Mouse (Mus musculus): ENCODE results near the gene Cep170b.
A peak's percentile ranks its signal among the peaks of the same experiment; 100 is the strongest.

The Cep170b gene

DNA sequence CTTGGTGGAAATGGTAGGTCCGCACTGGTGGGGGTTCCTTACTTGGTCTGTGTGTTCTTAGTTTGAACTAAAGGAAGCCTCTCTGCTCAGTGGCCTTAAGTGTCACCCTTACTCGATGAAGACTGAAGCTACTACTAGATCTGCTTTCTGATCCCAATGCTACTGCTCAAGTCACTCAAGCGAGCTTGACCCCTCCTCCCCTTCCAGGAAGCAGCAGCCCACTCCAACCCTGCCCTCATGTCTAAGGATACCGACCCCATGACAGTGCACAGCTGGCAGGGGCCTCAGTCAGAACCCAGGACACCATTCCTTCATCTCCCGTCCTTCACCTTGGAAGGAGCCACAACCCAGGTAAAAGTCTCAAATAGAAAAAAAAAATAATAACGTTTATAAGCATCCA lies at the start of gene Cep170b:
TSS of gene Cep170b (plus strand) at position 240 of the 400 bp plus-strand sequence.
- DNase-seq = no peak

DNA sequence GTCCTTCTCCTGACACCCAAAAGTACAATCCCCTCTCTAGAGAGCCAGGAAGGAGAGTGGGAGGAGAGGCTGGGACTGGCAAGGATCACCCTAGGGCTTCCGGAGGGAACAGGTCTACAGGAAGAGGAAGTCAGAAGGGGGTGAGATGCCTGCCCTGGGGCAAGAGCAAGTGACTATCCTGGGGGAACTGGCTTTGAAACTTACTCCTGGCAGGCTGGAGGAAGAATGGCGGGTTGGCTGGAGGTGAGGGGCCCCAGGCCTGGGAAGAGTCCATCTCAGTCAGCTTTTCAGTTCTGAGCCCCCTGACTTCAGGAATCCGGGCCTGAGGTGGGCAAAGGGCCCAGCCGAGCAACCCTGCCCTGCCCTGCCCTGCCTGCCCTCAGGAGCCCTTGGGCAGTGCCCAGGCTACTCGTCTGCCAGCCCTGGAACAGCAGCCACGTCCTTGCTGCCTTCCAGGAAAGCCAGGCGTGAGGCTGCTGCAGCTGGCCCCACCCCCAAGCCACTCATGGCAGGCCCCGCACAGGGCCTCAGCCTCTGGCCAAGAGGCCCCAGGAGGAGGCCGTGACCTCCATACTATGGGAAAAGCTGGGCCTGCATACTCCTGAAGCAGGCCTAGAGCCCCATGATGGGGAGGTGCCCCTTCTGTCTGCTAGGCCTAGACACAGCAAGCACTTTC lies 49.4 kb upstream of the Cep170b start:
- peak in 1 of 2 experiments; percentile 9 for DNase-seq

DNA sequence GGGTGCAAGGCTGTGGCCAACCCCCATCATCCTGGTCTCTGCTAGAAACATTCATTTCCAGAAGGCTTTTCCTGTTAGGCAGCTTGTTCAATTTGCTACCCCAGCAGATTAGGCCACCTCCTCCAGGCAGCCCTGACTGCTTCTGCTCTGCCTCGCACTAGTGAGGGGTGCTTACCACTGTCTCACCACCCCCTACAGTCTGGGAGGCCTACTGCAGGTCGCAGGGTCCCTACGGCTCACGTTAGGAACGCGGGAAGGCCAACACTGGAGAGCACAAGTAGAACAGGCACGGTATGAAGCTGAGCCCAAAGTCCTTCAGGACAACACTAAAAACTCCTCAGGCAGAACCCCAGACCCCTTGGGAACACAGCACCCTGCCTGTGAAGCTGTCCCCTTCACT lies 48.4 kb upstream of the Cep170b start:
- DNase-seq = no peak

DNA sequence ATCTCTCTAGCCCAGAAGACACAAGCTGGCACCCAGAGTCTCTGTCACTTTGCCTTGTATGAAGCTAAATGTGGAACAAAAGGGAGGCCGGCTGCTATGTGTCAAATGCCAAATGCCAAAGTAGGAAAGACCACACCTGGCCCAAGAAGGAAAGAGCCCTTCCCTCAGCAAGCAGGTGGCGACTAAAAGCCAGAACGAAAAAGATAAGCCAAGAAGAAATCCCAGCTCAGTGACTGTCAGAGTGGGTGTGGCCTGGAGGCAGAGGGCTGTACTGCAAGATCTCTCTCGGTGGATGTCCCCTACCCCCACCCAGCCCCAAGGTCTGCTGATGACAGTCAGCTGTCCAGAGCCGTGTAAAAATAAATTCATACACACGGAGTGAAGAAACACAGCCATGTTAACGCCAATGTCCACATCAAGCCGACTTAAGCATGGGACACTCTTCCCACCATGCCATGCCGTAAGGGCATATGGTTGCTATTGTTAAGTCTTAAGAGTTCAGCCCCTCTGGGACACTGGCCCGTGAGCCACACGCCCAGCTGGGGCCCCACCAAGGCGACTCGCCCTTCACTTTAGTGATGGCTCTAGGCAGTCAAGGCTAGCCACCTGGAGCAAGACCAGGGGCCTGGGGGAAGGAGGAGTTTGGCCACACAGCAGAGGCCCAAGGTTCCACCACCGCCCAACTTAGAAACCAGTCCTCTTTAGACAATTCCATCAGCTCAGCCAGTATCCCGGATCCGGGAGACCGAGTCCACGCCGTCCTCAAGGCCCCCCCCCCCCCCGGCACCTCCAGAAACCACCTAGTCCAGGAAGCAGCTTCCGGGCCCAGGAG lies 47.3 kb upstream of the Cep170b start:
- peak; percentile 51 to 62 for DNase-seq

DNA sequence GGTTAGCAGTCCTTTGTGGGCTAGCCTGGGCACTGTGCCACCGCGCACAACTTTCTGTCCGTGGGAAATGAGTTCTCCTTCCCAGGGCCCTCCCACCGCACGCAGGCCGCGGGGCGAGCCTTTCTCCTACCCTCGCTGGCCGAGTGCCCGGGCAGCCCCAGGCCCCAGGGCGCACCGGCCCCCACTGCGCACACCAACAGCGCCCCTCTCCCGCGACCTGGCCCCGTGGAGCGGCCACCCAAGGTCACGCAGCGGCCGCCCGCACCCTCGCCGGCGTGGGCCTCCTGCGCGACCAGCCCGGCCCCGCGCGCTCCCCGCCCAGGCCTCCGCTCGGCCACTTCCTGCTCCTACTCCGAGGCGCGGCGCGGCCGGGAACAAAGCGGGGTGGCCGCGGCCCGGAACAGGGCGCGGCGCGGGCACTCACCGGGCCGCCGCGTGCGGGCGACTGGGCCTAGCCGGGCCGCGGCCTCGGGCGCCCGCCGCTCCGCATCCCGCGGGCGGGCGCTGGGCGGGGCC lies 46.6 kb upstream of the Cep170b start:
- peak; percentile 57 to 74 for DNase-seq

DNA sequence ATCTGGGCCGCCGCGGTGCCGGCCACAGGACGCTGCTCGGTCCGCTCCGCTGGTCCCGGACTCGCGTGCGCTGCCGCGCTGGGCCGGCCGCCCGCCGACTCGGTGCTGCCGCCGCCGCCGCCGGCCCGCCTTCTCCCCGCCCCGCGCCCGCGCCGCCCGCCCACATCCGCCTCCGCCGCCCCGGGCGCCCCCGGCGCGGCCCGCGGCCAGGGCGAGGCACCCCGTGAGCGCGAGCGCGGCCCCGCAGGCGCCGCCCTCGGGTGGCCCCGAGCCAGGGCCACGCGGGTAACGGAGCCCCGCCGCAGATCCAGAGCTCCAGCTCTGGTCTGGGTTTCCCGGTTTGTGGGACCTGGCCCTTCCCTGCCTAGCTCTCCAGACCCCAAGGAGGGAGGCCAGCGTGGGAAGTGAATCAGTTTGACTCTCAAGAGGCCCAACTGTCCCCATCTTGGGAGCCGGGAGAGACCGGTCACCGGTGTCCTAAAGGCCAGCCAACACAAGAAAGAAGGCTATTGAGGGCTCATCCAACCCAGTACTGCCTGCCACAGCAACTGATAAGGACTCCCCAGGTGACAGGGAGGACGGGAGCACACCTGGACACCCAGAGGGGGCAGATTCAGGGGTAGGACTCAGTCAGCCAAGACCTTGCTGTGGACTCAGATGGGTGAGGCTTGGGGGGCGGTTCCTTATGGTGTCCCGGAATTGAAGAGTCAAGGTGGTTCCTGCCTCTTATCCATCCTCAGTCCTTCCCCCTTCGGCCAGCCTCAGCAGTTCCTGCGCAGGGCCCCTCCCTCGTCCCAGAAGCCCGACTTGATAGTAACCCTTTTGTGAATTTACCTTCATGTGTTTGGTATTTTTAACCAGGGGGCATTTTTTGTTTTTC lies 45.9 kb upstream of the Cep170b start, which contains the start of gene Akt1:
TSS of gene Akt1 (minus strand) at position 753 of the 880 bp plus-strand sequence.
- peak; percentile 50 to 61 for DNase-seq

DNA sequence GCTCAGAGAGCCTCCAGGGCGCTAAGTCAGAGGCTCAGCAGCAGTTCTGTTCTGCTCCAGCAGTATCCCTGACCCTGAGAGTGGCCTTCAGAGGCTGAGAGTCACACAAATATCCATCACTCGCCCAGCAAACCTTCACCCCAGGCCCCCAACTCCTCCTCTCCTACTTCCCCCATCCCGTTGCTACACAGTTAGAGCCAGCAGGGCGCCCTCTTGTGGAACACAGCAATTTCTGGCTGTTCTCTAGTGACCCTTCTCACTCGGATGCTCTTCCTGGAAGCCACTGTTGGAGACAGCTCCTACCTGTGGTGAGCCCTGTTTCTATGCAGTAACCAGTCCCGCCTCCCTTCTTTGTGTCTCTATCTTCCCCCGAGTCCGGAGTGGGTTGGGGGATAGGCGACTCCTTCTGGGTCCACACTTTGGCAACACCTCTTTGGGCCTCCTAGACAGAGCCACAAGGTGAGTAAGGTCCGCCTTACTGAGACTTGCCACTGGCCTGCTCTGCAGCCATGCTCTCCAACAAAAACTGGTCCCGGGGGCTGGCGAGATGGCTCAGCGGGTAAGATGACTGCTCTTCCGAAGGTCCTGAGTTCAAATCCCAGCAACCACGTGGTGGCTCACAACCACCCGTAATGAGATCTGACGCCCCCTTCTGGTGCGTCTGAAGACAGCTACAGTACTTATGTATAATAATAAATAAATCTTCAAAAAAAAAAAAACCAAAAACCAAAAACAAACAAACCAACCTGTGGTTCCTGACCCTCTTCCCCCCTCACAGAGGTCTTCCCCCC lies 44.8 kb upstream of the Cep170b start:
- DNase-seq = peak; percentile 86 to 91

DNA sequence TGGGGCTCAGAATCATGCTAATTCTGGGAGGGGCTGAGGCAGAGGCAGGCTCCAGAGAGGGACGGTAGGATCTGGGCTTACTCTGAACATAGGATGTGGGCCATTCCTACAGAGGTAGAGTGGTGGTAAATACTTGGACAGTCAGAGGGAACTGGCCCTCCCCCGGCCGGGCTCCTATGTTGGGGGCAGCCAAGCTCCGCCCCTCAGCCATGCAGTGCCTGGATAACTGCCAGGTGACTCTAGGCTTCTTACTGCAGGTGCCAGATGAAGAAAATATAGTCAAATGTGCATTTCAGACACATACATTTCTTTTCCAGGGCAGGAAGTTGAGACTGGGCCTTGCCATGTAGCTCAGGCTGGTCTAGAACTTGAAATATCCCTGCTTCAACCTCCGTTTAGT lies 43.2 kb upstream of the Cep170b start:
- no peak for DNase-seq

- no peak for DNase-seq
These were observed 42.2 kb upstream of the Cep170b start for GRCm38 (mm10) chr12:112677943-112678554.

- no peak for DNase-seq
These were observed 41.7 kb upstream of the Cep170b start, which contains the start of gene Zbtb42 for GRCm38 (mm10) chr12:112678555-112679026. Gene Zbtb42 (plus strand): TSS chr12:112678828.

GRCm38 (mm10) chr12:112679027-112679996 lies 40.9 kb upstream of the Cep170b start:
- DNase-seq = peak; percentile 31 to 48

DNA sequence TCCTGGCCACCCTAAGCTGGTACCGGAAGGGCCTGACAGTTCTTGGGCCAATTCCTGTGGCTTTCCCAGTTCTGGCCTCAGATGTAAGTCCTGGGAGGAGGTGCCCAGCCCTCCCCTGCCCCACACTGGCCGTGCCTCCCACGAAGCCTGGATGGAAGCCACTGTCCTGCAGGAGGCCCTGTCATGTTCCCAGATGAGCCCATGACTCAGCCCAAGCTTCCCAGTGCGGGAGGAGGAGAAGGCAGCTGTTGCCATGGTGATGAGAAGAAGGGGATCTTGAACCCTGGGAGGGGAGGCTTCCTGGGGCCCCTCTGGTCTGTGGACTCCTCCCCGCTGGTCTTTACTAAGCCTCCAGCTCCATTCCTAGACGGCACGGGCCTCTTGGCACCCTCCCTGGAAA lies 36.9 kb upstream of the Cep170b start:
- peak in 1 of 2 experiments; percentile 37 for DNase-seq

GRCm38 (mm10) chr12:112688458-112688857 lies 31.8 kb upstream of the Cep170b start:
- no peak for DNase-seq

- peak; percentile 98 for DNase-seq
These were observed 26.8 kb upstream of the Cep170b start for GRCm38 (mm10) chr12:112693185-112694126.

- no peak for DNase-seq
These were observed 26.2 kb upstream of the Cep170b start for GRCm38 (mm10) chr12:112694127-112694475.

- DNase-seq = peak; percentile 56 to 68
These were observed 23.3 kb upstream of the Cep170b start for GRCm38 (mm10) chr12:112696806-112697425.

DNA sequence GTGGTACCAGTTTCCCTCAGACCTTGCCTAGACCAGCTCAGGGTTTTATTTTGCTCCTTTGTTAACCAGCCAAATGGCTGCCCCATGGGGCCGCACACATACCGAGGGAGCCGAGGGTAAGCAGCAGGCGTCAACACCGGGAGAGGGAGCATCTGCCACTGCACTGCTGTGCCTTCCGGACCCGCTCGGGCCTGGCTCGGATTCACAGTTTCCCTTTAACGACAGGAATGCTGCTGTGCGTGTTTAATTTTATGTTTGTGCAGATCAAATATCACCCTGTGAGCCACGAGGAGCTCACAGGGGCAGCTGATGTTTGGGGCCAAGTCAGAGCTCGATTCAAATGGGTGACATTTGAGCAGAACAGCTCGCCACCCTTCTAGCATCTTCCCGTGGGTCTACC lies 19.7 kb upstream of the Cep170b start:
- no peak for DNase-seq

Measured in cerebellum, postnatal 14 days (tissue).